Mouse (Mus musculus) v-Abl transformed pro-B cells (cell line): Measurements from ENCODE around the gene Ago1.

Experiments
- in situ Hi-C, 2 experiments: fragments of 400-800 bp; cut with MboI; formaldehyde crosslinking; loops; one replicate each; pipeline ENCODE4 v1.15.1; 2025; ENCODE audit not compliant: unreplicated experiment in 2 of 2

Ago1 gene

GRCm38 (mm10) chr4:126468285-126468901 lies at the start of gene Ago1:
TSS of gene Ago1 (minus strand) at chr4:126468583.
- in situ Hi-C loops = loop anchor here in 1 of 2 experiments (5.0 kb wide), 1 partner anchor 69 kb away; no protein-coding TSS in a partner anchor

- in situ Hi-C loops = no loop called here
Measured at GRCm38 (mm10) chr4:126512308-126513066, 44.1 kb upstream of the Ago1 start.

- in situ Hi-C loops = no loop called here
Measured at GRCm38 (mm10) chr4:126511013-126511412, 42.6 kb upstream of the Ago1 start.

- in situ Hi-C loops = no loop called here
Measured at GRCm38 (mm10) chr4:126509072-126509471, 40.7 kb upstream of the Ago1 start.

- in situ Hi-C loops = no loop called here
Measured at GRCm38 (mm10) chr4:126508110-126508899, 39.9 kb upstream of the Ago1 start.

GRCm38 (mm10) chr4:126502977-126503309 lies 34.6 kb upstream of the Ago1 start:
- in situ Hi-C loops = no loop called here

GRCm38 (mm10) chr4:126502141-126502976 lies 34.0 kb upstream of the Ago1 start:
- in situ Hi-C loops = no loop called here

- in situ Hi-C loops = no loop called here
Measured at GRCm38 (mm10) chr4:126498601-126499000, 30.2 kb upstream of the Ago1 start.

GRCm38 (mm10) chr4:126496963-126497362 lies 28.6 kb upstream of the Ago1 start:
- in situ Hi-C loops = no loop called here

- in situ Hi-C loops = no loop called here
Measured at GRCm38 (mm10) chr4:126495942-126496790, 27.8 kb upstream of the Ago1 start.

- in situ Hi-C loops = no loop called here
Measured at GRCm38 (mm10) chr4:126495453-126495852, 27.1 kb upstream of the Ago1 start.

- in situ Hi-C loops = no loop called here
Measured at GRCm38 (mm10) chr4:126493416-126493815, 25.0 kb upstream of the Ago1 start.

- in situ Hi-C loops = no loop called here
Measured at GRCm38 (mm10) chr4:126491977-126492376, 23.6 kb upstream of the Ago1 start.

- in situ Hi-C loops = no loop called here
Measured at GRCm38 (mm10) chr4:126490726-126491125, 22.3 kb upstream of the Ago1 start.

GRCm38 (mm10) chr4:126489811-126490210 lies 21.4 kb upstream of the Ago1 start:
- in situ Hi-C loops = no loop called here

GRCm38 (mm10) chr4:126486217-126486616 lies 17.8 kb upstream of the Ago1 start:
- in situ Hi-C loops = no loop called here

- in situ Hi-C loops = no loop called here
Measured at GRCm38 (mm10) chr4:126485065-126485464, 16.7 kb upstream of the Ago1 start.

GRCm38 (mm10) chr4:126483874-126484273 lies 15.5 kb upstream of the Ago1 start:
- in situ Hi-C loops = no loop called here

GRCm38 (mm10) chr4:126482951-126483350 lies 14.6 kb upstream of the Ago1 start:
- in situ Hi-C loops = no loop called here

- in situ Hi-C loops = no loop called here
Measured at GRCm38 (mm10) chr4:126481461-126481860, 13.1 kb upstream of the Ago1 start.
